Mouse (Mus musculus) urinary bladder, adult 2 months (tissue): ENCODE results near the gene Rara. TPM values are rescaled to one million over a fixed set of nuclear protein-coding genes. Genes with fewer than 3 reads are reported as not detected.

ENCODE experiments used
- DNase-seq: peaks from one replicate; pipeline ENCODE4 v3.0.0; 2022; ENCODE audit warnings: low spot score
- polyA plus RNA-seq: library from polyadenylated mRNA; depleted of rRNA; stranded (reverse); fragments of >200 nt; gene quantifications from 2 replicates; pipeline ENCODE4 v1.2.3, GENCODE M21; 2012

The Rara gene
- polyA plus RNA-seq, 1 experiment: 8.5 TPM

GRCm38 (mm10) chr11:98937914-98938694, 10.5 kb downstream of the Rara start:
- no peak for DNase-seq

DNA sequence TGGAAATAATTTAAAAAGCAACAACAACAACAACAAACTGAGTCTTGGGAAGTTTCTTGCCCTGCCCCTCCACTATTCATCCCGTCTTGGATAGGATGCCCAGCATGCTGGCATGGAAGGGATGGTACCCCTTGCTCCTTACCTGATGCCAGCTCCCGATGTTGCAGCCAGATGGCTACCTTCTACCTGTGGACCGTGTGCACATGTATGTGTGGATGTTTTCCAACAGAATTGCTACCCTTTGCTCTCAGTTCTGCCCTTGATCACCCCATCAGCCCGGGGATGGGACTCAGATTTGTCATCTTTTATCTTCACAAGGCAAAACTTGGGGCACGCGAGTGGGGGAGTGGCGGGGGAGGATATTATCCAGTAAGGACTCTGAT, 11.1 kb downstream of the Rara start:
- DNase-seq: no peak

DNA sequence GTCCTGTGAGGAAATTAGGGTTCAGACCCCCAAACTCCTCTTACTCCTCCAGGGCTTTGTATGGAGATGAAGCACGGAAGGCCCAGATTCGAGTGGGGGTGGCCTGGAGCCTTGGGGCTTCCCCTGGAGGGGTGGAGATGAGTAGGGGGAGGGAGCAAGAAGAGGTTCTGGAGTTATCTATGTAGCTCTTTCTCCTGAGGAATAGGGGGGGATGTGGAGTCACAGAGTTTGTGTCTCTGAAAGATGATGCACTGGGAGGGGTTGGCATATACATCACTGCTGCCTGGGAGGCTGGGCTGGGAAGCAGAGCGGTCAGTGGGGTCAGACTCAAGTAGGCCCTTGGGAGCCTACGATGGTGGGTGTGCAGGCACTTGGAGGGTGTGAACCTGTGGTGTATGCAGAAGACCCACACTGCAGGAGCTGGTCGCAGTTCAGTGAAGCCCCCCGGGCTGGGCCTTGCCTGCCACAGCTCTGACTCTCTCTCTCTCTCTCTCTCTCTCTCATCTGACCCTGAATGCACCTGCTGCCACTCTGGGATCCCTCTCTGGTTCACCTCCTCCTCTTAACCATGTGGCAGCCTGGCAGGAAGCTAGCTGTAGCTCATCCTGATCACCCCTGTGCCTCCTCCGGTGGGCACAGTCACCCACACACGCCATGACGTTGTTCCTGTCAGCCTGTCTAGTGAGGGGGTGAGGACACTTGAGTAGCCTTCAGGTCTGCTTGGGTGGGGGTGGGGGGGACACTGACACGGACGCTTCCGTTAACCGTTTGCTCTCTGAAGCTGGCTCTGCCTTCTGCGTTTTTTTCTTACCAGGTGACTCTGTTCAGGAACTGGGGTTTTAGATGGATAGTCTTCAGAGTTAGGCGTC, 11.7 kb downstream of the Rara start:
- no peak for DNase-seq

- DNase-seq: no peak
Measured at GRCm38 (mm10) chr11:98939953-98940641, 12.5 kb downstream of the Rara start.

DNA sequence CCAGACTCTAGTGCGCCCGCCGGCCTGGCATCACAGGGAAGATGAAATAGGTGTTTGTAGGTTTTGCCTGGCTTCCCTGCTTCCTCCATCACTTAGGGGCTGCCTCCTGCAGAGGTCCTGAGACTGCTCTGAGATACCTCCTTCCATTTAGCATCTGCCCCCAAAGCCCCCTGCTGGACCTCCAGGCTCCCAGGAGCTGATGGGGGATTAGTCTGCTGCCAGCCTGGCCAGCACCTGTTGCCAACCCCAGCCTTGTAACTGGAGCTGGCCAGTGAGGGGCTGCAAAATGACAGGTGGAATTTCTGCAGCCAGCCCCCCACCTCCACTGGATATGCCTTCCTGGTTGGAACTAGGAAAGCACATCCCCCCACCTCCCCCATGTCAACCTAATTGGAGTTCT, 13.2 kb downstream of the Rara start:
- DNase-seq: no peak

GRCm38 (mm10) chr11:98941341-98941825, 13.8 kb downstream of the Rara start:
- no peak for DNase-seq

- DNase-seq: no peak
Measured at GRCm38 (mm10) chr11:98941826-98942550, 14.4 kb downstream of the Rara start.

- no peak for DNase-seq
Measured at GRCm38 (mm10) chr11:98942555-98942922, 14.9 kb downstream of the Rara start.

DNA sequence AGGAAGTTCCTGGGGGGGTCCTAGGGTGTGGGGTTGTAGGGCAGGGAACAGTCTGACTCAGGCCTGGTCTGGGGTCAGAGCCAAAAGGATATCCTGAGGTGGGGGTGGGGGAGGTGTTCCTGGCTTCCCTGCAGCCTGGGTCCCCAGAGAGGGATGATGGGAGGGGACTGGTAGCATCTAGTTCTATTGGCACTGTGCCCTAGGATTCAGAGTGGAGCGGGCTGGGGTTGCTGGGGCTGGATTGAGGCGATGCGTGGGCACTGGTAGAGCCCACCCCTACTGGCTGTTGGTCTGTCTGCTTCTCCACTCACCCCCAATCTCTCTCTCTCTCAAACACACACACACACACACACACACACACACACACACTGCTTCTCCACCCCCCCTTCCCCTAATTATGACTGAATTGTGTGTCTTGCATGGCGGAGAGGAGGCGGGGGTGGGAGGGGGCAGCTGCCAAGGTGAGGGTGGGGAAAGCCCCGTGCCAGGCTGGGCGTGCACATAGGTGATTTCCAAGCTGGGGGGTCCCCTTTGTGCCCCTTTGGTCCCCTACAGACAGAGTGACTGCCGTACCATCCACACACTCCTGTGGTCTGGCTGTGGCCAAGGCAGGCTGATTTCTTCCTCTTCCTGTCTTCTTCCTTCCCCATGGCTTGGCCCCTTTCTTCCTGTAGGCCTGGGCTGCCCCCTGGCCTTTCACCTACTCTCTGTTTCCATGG, 15.5 kb downstream of the Rara start:
- no peak for DNase-seq

- no peak for DNase-seq
Measured at GRCm38 (mm10) chr11:98943741-98944461, 16.3 kb downstream of the Rara start.

- no peak for DNase-seq
Measured at GRCm38 (mm10) chr11:98944897-98945604, 17.4 kb downstream of the Rara start.

DNA sequence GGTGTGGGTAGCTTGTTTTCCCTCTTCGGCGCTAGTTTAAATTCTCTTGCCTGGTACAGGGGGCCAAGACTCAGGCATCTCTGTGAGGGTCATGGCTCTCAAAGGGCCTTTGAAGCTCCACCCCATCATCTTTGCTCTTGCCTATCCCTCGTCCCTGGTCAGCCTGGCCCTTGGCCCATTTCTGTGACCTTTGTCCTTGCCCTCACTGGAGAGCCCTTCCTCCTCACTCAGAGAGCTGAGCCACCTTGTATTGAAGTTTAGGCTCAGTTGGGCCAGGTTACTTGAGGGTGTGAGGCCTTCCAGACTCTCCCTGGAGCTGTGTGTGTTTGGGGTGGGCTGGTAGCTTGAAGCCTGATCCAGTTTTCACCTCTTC, 18.0 kb downstream of the Rara start:
- no peak for DNase-seq

GRCm38 (mm10) chr11:98947969-98948569, 20.5 kb downstream of the Rara start:
- DNase-seq: no peak

GRCm38 (mm10) chr11:98949242-98949957, 21.8 kb downstream of the Rara start:
- no peak for DNase-seq

DNA sequence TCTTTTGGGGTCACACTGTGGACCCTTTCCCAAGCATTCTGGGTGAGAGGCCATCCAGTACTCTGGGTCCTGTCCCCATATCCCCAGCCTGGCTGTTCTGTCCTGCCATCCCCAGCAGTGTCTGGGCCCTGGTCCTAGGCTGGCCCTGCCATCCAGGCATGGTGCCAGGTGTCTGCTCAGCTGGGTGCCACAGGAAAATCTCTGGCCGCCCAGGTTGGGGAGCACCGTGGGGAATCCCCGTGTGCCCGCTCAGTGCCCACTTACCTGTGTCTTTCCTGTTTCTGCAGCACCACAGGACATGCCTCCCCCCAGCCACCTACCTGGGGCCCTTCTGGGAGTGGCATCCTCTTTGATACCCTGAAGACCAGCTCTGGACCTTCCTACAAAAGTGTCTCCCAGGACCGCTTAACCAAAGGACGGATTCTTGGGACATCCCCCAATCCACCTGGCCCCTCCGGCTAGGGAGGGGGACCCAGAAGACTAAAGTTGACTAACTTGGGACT, 22.4 kb downstream of the Rara start:
- no peak for DNase-seq

GRCm38 (mm10) chr11:98950484-98950883, 22.9 kb downstream of the Rara start:
- no peak for DNase-seq

DNA sequence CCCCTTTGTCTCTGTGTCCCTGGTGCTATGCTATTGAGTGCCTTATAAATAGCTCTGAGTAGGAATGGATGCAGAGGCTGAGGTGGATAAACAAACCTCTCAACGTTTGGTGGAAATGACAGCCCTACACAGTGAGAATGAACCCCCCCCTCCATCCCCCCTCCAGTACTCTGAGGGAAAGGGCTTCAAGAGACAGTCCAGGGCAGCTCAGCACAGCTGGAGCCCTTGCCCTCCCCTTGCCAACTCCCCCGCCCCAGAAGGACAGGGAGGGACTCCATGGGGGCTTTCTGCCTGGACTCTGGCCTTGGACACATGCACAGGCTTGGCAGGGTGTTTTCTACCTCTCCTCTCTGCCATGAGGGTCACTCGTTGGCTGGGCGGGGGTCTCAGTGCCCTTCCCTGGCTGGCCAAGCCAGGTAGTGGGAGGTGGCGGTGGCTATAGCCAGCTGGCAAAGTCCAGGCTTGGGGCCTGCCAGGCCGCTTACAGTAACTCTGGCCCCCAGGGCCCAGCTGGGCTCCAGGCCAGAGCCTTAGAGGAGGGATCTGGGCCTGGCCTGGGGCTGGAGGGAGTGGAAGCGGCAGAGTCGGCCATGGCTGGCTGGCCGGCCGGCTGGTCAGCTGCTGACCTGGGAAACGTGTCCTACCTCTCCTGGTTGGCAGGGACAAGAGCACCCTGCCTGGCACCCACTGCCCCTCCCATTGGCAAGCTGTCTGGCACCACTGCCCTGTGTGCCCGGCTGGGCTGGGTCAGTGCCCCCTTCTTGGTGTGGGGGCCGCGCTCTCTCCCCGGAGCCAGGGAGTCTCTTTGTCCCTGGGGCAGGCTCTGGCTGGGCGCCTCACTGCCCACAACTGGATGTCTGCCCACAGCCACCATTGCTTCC, 23.6 kb downstream of the Rara start:
- DNase-seq: no peak
